Mouse (Mus musculus): ENCODE results near the gene Abcg4.

Gene Abcg4

DNA sequence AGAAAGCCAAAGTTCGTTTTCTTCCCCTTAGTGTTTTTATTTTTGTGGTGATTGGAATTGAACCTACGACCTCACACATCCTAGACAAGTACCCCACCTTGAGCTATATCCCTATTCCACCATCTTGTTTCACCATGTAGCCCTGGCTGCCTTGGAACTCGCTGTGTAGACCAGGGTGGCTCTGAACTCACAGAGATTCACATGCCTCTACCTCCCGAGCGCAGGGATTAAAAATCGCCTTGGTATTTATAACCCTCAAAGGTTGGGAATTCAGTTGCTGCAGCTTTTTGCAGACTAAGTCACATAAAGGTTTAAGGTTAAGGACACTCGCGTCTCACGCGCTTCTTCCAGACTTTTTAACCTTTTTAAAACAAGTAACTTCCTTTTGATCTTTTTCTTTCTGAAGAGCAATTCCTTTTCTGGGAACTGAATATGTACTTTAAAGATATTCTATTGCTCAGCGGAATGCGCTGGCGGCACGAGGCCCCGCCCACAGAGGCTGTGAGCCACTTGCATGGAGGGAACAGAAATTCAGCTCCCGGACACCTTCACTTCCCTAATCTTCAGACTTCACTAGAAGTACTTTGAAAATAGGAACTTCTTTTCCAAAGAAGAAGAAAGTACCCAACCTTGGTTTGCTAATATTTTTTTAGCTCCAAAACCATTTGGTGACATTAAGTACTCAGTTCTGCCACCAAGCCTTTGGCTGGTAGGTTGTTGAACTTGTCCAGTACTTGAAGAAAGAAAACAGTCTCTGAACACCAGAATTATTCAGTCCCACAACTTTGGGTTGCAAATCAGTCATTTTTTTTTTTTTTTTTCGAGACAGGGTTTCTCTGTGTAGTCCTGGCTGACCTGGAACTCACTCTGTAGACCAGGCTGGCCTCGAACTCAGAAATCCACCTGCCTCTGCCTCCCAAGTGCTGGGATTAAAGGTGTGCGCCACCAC, 53.7 kb downstream of the Abcg4 start:
- peak; percentile 69 to 74 for DNase-seq

DNA sequence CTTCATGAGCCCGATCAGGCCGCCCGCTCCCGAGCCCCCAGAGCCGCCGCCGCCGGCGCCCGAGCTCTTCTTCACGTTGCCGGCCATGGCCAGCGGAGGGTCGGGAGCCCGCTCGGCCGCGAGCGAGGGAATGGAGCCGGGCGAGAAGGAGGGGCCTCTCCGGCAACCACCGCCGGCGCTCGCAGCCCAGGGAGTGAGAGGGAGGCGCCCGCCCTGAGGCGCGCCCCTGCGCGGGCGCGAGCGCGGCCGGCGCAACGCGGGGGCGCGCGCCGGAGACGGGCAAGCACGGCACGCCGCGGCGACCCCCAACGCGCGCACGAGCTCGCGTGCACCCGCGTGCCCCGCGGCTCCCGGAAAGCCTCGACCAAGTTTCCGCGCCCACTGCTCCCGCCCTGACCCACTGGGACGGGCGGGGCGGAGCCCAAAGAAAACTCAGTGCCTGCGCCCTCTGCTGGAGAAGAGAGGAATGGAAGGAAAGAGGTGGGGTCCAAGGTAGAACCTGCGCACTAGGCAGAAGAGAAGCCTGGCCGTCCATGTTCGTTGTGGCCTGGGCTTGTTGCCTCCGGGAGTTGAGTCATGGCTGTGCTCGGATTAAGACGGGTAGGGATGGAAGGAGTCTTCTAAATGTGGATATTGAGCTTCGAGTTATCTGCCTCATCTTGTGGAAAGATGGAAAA, 54.5 kb downstream of the Abcg4 start, which contains the start of gene Cbl:
Cbl (minus strand) TSS at position 248 of the 677 bp plus-strand sequence.
- DNase-seq = peak; percentile 96 to 97

DNA sequence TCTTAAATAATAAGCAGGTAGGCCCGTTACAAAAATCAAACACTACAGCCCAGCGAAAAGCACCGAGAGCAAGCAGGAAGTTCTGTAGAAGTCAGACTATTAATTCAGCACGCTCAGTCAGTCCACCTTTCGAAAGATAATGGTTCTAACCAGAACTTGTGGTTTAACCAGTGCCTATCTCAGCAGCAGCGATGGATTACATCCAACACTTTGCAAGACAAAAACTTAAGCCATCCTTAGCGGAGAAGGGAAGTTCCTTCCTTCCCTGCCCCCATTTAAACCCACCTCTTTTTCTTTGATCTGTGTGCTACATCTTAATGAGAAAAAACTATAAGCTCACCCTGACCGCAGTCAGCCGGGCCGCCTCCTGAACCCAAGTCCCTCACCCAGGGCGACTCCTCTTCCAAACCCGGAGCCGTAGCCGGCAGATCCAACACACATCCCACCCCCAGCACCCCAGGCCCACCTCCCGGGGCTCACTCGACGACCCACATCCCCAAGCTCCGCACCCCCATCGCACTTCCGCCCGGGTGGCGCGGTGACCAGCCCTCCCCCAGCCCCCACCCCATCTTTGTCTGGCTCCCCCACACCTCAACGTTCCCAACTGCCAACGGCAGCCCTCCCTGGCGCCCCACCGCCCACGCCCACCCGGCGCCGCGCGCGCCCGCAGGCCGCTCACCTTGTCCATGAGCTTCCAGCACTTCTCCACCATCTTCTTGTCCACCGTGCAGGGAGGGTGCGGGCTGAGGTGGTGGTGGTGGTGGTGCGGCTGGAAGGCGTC, 55.2 kb downstream of the Abcg4 start:
- DNase-seq = peak; percentile 32 to 41

DNA sequence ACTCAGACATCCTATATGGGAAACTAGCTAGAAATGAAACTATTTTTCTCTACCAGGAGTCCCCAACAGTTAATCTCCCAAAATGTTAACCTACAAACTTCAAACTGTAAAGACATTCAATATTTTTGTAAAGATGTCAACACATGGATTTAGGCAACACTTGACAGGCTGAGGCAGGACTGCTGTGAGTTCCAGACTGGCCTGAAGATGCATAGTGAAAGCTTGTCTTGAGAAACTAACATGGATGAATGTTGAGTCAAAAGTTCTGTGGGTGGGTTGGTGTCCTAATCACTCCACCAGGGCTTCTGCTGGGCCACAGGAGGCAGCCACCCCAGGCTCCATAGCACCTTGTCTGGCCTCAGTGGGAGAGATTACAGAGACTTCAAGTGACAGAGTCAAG, 56.8 kb downstream of the Abcg4 start:
- no peak for DNase-seq

DNA sequence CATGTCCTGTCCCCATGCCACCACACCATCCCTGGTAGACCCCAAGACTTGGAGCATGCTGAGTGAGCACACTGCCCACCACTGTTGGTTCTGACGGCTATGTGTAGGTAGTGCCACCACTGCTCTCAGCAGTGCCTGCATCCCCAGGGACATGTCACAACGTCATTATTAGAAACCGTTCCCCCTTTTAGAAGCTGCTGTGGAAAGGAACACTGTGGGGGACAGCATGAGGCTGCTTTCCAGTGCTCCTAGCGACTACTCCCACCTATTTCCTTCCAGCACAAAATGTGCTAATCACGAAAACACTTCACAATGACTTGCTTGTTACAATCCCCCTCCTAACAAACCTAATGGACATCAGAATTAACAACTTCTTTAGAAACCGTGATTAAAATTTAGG, 62.4 kb downstream of the Abcg4 start:
- no peak for DNase-seq

Measured in spleen, adult 18-20 months (tissue).